In the genomic region with DNA sequence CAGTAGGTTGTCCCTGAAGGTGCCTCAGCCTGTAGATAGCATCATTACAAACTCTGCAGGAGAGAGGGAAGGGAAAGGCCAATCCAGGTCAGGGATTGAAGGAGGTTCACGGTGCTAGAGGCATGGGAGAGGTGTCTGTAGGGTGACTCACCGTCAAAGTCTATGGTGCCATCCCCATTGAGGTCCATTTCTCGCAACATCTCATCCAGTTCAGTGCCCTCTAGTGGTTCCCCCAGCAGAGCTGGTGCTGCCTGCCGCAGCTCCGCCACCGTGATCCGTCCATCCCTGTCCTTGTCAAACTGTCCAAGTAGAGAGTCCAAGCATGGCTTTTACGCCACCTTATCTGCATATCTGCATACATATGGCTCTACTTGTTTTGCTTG, we compare ENCODE assay signal across 15 mouse cellular contexts. TPM values are rescaled to one million over a fixed set of nuclear protein-coding genes. Genes with fewer than 3 reads are reported as not detected.
A peak's percentile ranks its signal among the peaks of the same experiment; 100 is the strongest.
DNase-seq lines count a peak whose midpoint lies in the region; ATAC-seq and TF ChIP-seq lines count a peak whose summit lies in the region.
"Not testable (repeated sequence)": the region's sequence is repeated elsewhere in the genome, so short reads cannot be mapped to it uniquely, and the experiment has no call there.
"Had no signal": no experiment of that assay in that cellular context is flagged by ENCODE, and none has a peak within 500 bp of the region (broad histone marks: within the 10 kb centered on the region; RNA-seq: fewer than 3 reads in every experiment).

No protein-coding gene starts in this region.

- intact Hi-C loops in left cerebral cortex, adult 2 months (cut with DNase I) = loop anchor here (5.0 kb wide), 1 partner anchor 119 kb away; no protein-coding TSS in a partner anchor

- not testable (repeated sequence) for TF ChIP-seq EP300 in lung, postnatal 0 days (IDR thresholded peaks at IDR 0.05)

- peaks cover 35% of the 10 kb centered on the region for H3K36me3 ChIP-seq in erythroblast, embryonic 14.5 days (ENCODE audit: control insufficient read depth)
- H3K36me3 ChIP-seq in hindbrain, postnatal 0 days (ENCODE audit: insufficient read depth, low read length) = peaks cover 21% of the 10 kb centered on the region
- H3K36me3 ChIP-seq in lung, postnatal 0 days (ENCODE audit: insufficient read depth, low read length) = peaks cover 14% of the 10 kb centered on the region; the same call in 1 of the 2 replicates
- H3K36me3 ChIP-seq in spleen, adult 2 months (ENCODE audit: control insufficient read depth, insufficient read depth, low read length) = peaks cover 18% of the 10 kb centered on the region

- TF ChIP-seq CTCF in bone marrow, adult 2 months (IDR thresholded peaks at IDR 0.05; ENCODE audit: control insufficient read depth, insufficient read depth, low read length) = peak; percentile 55; the same call in 1 of the 2 replicates
- peak; percentile 56 for TF ChIP-seq CTCF in hindbrain, postnatal 0 days (IDR thresholded peaks at IDR 0.05; ENCODE audit: low read depth)
- TF ChIP-seq CTCF in left cerebral cortex, adult 2 months (IDR thresholded peaks at IDR 0.05) = peak; percentile 54; the same call in 1 of the 2 replicates
- peak; percentile 61 for TF ChIP-seq CTCF in lung, postnatal 0 days (IDR thresholded peaks at IDR 0.05)
- TF ChIP-seq CTCF in spleen, adult 2 months (IDR thresholded peaks at IDR 0.05; ENCODE audit: extremely low read depth, insufficient read depth, insufficient read length, insufficient replicate concordance) = peak; percentile 38; the same call in 1 of the 2 replicates

- TF ChIP-seq POLR2A in bone marrow, adult 2 months (IDR thresholded peaks at IDR 0.05; ENCODE audit: borderline replicate concordance, control insufficient read depth, low read depth, low read length); spleen, adult 2 months (IDR thresholded peaks at IDR 0.05; ENCODE audit: low read depth, low read length): not testable (repeated sequence)

- not testable (repeated sequence) for H3K4me2 ChIP-seq in hindbrain, postnatal 0 days (ENCODE audit: low read depth, low read length); lung, postnatal 0 days (replicated peaks; ENCODE audit: low read depth, low read length)

- not testable (repeated sequence) for H3K9me3 ChIP-seq in erythroblast, embryonic 14.5 days (ENCODE audit: control insufficient read depth, low read length); hindbrain, postnatal 0 days (ENCODE audit: low read length); lung, postnatal 0 days (ENCODE audit: low read length)

- peaks cover 24% of the 10 kb centered on the region for H3K27me3 ChIP-seq in erythroblast, embryonic 14.5 days (ENCODE audit: control insufficient read depth)
- not testable (repeated sequence) for H3K27me3 ChIP-seq in hindbrain, postnatal 0 days (ENCODE audit: insufficient read depth, low read length); lung, postnatal 0 days (replicated peaks; ENCODE audit: insufficient read depth, low read length); spleen, adult 2 months (ENCODE audit: control insufficient read depth, insufficient read depth, low read length)

- not testable (repeated sequence) for H3K4me3 ChIP-seq in bone marrow, adult 2 months (replicated peaks; ENCODE audit: control insufficient read depth, low read depth, low read length); hindbrain, postnatal 0 days (ENCODE audit: low read length); left cerebral cortex, adult 2 months; lung, postnatal 0 days (ENCODE audit: low read depth, low read length); spleen, adult 2 months (ENCODE audit: extremely low read depth, insufficient read depth, insufficient read length)
- peak overlapping the region; percentile 36 for H3K4me3 ChIP-seq in erythroblast, embryonic 14.5 days (replicated peaks)

- not testable (repeated sequence) for ATAC-seq in hindbrain, postnatal 0 days
- ATAC-seq in lung, postnatal 0 days = peak; percentile 54; the same call in 1 of the 2 replicates

- not testable (repeated sequence) for H3K27ac ChIP-seq in bone marrow, adult 2 months (ENCODE audit: control insufficient read depth, insufficient read depth, low read depth, low read length, poor library complexity); hindbrain, postnatal 0 days; left cerebral cortex, adult 2 months; lung, postnatal 0 days (ENCODE audit: low read length)
- peak overlapping the region; percentile 55 for H3K27ac ChIP-seq in spleen, adult 2 months (ENCODE audit: insufficient read depth, low read length)

- WGBS in bone marrow, adult 2 months = 14% methylated on average over 8 of the region's 8 CpGs
- 22% methylated on average over 8 of the region's 8 CpGs for WGBS in hindbrain, postnatal 0 days
- 20% methylated on average over 7 of the region's 8 CpGs for WGBS in lung, postnatal 0 days
- WGBS in spleen, adult 2 months = 21% methylated on average over 8 of the region's 8 CpGs

- not testable (repeated sequence) for H3K4me1 ChIP-seq in bone marrow, adult 2 months (ENCODE audit: control insufficient read depth, insufficient read depth, low read length); hindbrain, postnatal 0 days (ENCODE audit: insufficient read depth, low read length); lung, postnatal 0 days (ENCODE audit: insufficient read depth, low read depth, low read length)
- H3K4me1 ChIP-seq in erythroblast, embryonic 14.5 days (ENCODE audit: control insufficient read depth) = peaks cover 51% of the 10 kb centered on the region
- peaks cover 26% of the 10 kb centered on the region for H3K4me1 ChIP-seq in spleen, adult 2 months (ENCODE audit: control insufficient read depth, insufficient read depth, insufficient read length)

- DNase-seq in 3T3-L1 (ENCODE audit: low read depth, low spot score) (peak; percentile 80), ES-CJ7 (ENCODE audit: low read depth, low spot score) (peak; percentile 71)
- not testable (repeated sequence) for DNase-seq in hindbrain, postnatal 0 days (ENCODE audit: low spot score); left cerebral cortex, adult 2 months (ENCODE audit: extremely low spot score in 1 of 2, low spot score in 2 of 2); lung, postnatal 0 days (ENCODE audit: low spot score); spleen, adult 2 months (ENCODE audit: low read depth in 1 of 2, low spot score in 2 of 2)

- not testable (repeated sequence) for H3K9ac ChIP-seq in hindbrain, postnatal 0 days (replicated peaks; ENCODE audit: low read length); lung, postnatal 0 days (replicated peaks; ENCODE audit: low read depth)

RNA-seq across cellular contexts. Expression of a gene that starts 3.6 kb away (rescaled TPM):
- polyA plus RNA-seq in bone marrow, adult 2 months (2011; ENCODE audit: insufficient read depth, insufficient read length, low replicate concordance, missing spikeins) = not detected in 2 replicates
- 0.01 TPM in 1 of 2 replicates, not detected in the other for polyA plus RNA-seq in erythroblast, embryonic 14.5 days (2012)
- total RNA-seq in hindbrain, postnatal 0 days (2014; rRNA removed) = 0.37 TPM in 1 of 2 replicates, not detected in the other
- 0.05 TPM in 1 of 2 replicates, not detected in the other for polyA plus RNA-seq in hindbrain, postnatal 0 days (2015; fragmentation: Nextera tagmentation; extraction: Ambion mirVana)
- total RNA-seq in left cerebral cortex, adult 2 months (2021) = not detected
- polyA plus RNA-seq in lung, postnatal 0 days (2015; fragmentation: Nextera tagmentation; extraction: Ambion mirVana) = not detected in 2 replicates
- 0.09 and 0.11 TPM in 2 replicates for polyA plus RNA-seq in spleen, adult 2 months (2012; rRNA removed)
- total RNA-seq: adrenal gland, adult 18-20 months; gastrocnemius, postnatal 36 days; layer of hippocampus, postnatal 25 days had no signal
- polyA plus RNA-seq: heart, embryonic 16.5 days; limb, embryonic 10.5 days; midbrain, embryonic 14.5 days; neural tube, embryonic 13.5 days had no signal

RNA-seq across cellular contexts. Expression of a gene that starts 7.9 kb away (rescaled TPM):
- polyA plus RNA-seq in bone marrow, adult 2 months (2011; ENCODE audit: insufficient read depth, insufficient read length, low replicate concordance, missing spikeins) = 0.29 and 0.60 TPM in 2 replicates
- 0.05 TPM in 2 replicates for polyA plus RNA-seq in erythroblast, embryonic 14.5 days (2012)
- not detected in 2 replicates for total RNA-seq in hindbrain, postnatal 0 days (2014; rRNA removed)
- 0.29 and 0.51 TPM in 2 replicates for polyA plus RNA-seq in hindbrain, postnatal 0 days (2015; fragmentation: Nextera tagmentation; extraction: Ambion mirVana)
- under 1 TPM in 1 of 2 experiments, not detected in 1; 0.26 TPM for total RNA-seq in left cerebral cortex, adult 2 months (2021)
- polyA plus RNA-seq in lung, postnatal 0 days (2015; fragmentation: Nextera tagmentation; extraction: Ambion mirVana) = 0.08 and 0.10 TPM in 2 replicates
- 1.9 and 2.2 TPM in 2 replicates for polyA plus RNA-seq in spleen, adult 2 months (2012; rRNA removed)
- total RNA-seq: gastrocnemius, postnatal 36 days had no signal
- polyA plus RNA-seq: heart, embryonic 16.5 days had no signal

RNA-seq across cellular contexts. Expression of a gene that starts 10.3 kb away (rescaled TPM):
- 22.0 and 53.5 TPM in 2 replicates for polyA plus RNA-seq in bone marrow, adult 2 months (2011; ENCODE audit: insufficient read depth, insufficient read length, low replicate concordance, missing spikeins)
- polyA plus RNA-seq in erythroblast, embryonic 14.5 days (2012) = 23.9 and 25.1 TPM in 2 replicates
- total RNA-seq in hindbrain, postnatal 0 days (2014; rRNA removed) = 33.4 and 38.2 TPM in 2 replicates
- 89.4 and 94.3 TPM in 2 replicates for polyA plus RNA-seq in hindbrain, postnatal 0 days (2015; fragmentation: Nextera tagmentation; extraction: Ambion mirVana)
- total RNA-seq in left cerebral cortex, adult 2 months (2021) = 100 to 1,000 TPM; 118 to 125 TPM
- 78.5 and 82.1 TPM in 2 replicates for polyA plus RNA-seq in lung, postnatal 0 days (2015; fragmentation: Nextera tagmentation; extraction: Ambion mirVana)
- polyA plus RNA-seq in spleen, adult 2 months (2012; rRNA removed) = 85.3 and 99.6 TPM in 2 replicates

RNA-seq across cellular contexts. Expression of a gene that starts 12.5 kb away (rescaled TPM):
- 75.8 and 114 TPM in 2 replicates for polyA plus RNA-seq in bone marrow, adult 2 months (2011; ENCODE audit: insufficient read depth, insufficient read length, low replicate concordance, missing spikeins)
- 6.2 and 7.5 TPM in 2 replicates for polyA plus RNA-seq in erythroblast, embryonic 14.5 days (2012)
- total RNA-seq in hindbrain, postnatal 0 days (2014; rRNA removed) = 71.5 and 137 TPM in 2 replicates
- 90.7 and 114 TPM in 2 replicates for polyA plus RNA-seq in hindbrain, postnatal 0 days (2015; fragmentation: Nextera tagmentation; extraction: Ambion mirVana)
- 10 to 100 TPM; 72.6 to 82.2 TPM for total RNA-seq in left cerebral cortex, adult 2 months (2021)
- 183 and 192 TPM in 2 replicates for polyA plus RNA-seq in lung, postnatal 0 days (2015; fragmentation: Nextera tagmentation; extraction: Ambion mirVana)
- 386 and 394 TPM in 2 replicates for polyA plus RNA-seq in spleen, adult 2 months (2012; rRNA removed)

RNA-seq across cellular contexts. Expression of a gene that starts 17.4 kb away (rescaled TPM):
- polyA plus RNA-seq in bone marrow, adult 2 months (2011; ENCODE audit: insufficient read depth, insufficient read length, low replicate concordance, missing spikeins) = 27.6 and 60.8 TPM in 2 replicates
- 5.6 and 7.7 TPM in 2 replicates for polyA plus RNA-seq in erythroblast, embryonic 14.5 days (2012)
- 1.0 TPM in 1 of 2 replicates, not detected in the other for total RNA-seq in hindbrain, postnatal 0 days (2014; rRNA removed)
- 0.40 and 0.44 TPM in 2 replicates for polyA plus RNA-seq in hindbrain, postnatal 0 days (2015; fragmentation: Nextera tagmentation; extraction: Ambion mirVana)
- total RNA-seq in left cerebral cortex, adult 2 months (2021) = 1 to 10 TPM; 1.2 to 1.7 TPM
- polyA plus RNA-seq in lung, postnatal 0 days (2015; fragmentation: Nextera tagmentation; extraction: Ambion mirVana) = 3.4 and 3.7 TPM in 2 replicates
- 631 and 1,026 TPM in 2 replicates for polyA plus RNA-seq in spleen, adult 2 months (2012; rRNA removed)
